Mouse (Mus musculus): ENCODE data around the gene Fiz1. TPM values are rescaled to one million over a fixed set of nuclear protein-coding genes. Genes with fewer than 3 reads are reported as not detected.
A peak's percentile ranks its signal among the peaks of the same experiment; 100 is the strongest.

Gene Fiz1
- total RNA-seq (2015) (35.6 and 39.2 TPM in 2 replicates), total RNA-seq (2017) (17.7 and 24.0 TPM in 2 replicates)

DNA sequence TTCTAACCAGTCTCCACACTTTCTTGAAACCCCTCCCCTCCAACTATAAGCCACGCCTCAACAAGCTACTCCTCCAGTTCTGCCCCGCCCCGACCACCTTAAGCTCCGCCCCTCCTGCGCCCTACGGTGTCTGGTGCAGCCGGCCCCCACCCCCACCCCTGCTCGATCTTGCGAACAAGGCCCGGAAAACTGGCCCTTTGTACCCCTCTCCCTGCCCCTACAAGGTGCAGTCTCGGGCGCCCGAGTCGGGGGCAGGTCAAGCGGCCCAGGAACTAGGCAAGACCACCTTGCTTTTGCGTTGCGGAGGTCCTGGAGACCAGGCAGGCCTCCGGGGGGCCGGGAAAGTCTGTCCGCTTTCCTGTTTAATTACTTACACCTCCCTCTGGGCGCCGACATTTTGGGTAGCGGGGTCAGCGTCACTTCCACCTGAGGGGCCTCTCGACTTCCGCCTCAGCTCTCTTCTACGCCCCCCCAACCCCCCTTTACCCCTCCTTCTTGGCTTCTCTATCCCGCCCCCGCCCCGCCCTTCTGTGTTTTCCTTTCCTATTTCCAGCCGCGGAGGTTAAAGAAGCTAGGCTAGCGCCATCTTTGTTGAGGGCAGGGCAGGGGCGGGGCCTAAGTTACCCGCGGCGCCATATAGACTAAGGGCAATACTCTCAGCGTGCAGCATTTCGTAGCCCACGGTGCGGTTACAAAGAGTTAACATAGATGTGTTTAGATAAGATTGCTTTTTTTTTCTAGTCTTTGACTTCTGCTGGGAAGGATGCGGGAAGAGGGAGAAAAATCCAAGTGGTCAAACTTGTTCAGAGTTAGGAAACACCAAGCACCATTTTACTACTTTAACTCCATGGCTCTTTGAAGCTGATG, at the start of gene Fiz1, which contains the start of gene Zfp524:
Gene Fiz1 (minus strand): TSS at position 447 of the 867 bp plus-strand sequence.
Gene Zfp524 (plus strand): TSS at position 165 of the 867 bp plus-strand sequence.
- ATAC-seq (replicated peaks; ENCODE audit: poor library complexity) = peak; percentile 67

DNA sequence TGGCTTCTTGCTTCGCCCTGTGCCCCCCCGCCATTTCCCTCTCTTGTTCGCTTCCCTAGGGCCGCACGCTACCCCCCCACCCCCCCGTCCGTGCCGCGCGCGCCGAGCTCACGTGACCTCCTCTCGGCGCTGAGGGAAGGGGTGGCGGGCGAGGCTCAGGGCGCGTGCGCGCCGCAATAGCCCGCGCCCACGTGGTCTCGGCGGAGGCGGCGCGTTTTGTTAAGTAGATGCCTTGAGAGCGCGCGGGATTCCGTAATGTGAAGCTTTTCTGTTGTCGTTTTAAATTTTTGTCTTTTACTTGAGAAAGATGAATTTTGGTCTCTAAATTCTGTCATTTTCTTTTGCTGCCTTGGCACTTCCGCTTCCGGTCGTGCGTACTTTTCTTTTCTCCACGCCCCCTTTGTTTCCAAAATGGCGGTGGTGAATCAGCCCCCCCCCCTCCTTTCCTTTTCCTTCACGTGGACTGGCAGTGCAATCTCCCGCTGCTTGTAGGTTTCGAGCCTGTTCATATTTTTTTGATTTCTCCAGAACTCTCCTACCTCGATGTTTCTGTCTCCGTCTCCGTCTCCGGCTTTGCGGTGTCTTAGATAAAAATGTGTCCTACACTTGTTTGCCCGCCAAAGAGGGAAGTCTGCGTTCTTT, 48.0 kb upstream of the Fiz1 start:
- peak; percentile 15; the same call in 1 of the 2 replicates for ATAC-seq (replicated peaks; ENCODE audit: poor library complexity)

DNA sequence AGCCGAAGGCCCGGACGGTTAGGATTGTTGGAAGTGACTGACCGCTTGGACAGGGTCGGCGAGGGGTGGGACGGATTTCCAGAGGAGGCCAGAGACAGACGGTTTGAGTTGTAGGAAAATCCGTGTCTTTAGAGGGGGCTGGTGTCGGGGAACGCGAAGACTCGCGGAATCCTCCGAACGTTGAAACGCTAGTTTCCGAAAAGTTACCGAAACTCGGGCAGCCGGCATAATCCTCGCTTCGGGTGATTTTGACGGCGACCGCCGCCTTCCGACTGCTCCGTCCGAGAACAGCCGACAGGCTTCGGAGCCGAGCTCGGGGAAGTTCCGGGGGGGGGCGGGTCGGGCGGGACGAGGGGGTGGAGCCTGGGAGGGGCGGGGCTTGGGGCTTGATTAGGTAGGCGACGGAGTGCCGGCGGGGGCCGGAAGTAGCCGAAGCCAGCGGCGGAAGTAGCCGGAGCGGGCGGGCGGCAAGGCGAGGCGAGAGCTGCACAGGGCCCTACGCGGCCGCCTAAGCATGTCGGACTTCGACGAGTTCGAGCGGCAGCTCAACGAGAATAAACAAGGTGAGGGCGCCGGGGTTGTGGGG, 47.4 kb upstream of the Fiz1 start, which contains the start of gene U2af2:
Gene U2af2 (plus strand): TSS at position 370 of the 586 bp plus-strand sequence.
- ATAC-seq (replicated peaks; ENCODE audit: poor library complexity) = peak; percentile 33

DNA sequence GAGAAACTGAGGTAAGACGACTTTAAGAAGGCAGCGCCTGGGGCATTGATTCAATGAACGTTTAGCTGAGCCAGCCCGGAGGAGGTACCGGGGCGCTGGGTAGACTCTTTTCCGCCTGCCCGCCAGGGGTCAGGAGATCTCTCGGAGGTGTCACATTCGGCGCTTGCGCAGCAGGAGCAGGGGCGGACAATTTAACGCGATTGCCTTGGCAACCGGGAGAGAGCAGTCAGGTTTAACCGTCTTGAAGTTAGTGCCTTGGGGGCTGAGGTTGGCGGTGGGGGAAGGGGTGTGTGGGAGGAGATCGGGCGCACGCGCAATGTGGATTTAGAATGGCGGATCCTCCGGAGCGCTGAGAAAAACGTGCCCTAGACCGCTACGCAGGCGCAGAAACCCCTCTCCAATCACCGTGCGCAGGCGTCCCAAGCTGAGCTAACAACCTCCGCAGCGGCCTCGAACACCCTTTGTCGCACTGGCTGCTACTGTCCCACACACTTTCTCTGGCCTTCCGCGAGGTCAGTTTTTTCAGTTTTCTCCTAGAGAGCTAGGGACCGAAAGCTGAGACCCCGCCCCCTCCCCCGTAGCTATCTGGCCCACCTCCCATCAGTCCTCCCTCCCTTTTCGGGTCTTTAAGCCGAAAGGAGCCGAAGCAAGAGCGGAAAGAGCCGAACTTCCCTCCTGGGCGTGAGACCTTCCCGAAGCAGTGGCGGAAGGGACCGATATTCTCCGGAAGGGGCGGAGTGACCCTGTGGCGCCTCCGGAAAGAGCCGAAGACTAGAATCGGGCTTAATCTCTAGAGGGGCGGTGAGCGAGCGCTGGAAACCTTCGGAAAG, 46.7 kb upstream of the Fiz1 start:
- ATAC-seq (replicated peaks; ENCODE audit: poor library complexity) = peak; percentile 63

DNA sequence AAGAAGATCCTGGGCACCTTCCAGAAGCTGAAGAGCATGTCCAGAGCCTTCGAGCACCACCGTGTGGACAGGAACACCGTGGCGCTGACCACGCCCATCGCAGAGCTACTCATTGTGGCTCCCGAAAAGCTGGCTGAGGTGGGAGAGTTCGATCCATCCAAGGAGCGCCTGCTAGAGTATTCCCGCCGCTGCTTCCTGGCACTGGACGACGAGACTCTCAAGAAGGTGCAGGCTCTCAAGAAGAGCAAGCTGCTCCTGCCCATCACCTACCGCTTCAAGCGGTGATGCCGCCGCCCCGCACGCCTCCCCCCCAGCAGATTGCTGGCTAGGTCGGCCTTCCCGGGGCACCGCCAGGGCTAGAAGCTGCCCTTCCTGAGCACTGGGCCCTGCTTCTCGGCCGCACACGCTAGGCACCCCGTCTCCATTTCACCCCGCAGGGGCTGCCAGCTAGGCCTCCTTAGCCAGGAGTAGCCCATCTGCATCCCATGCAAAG, 45.8 kb upstream of the Fiz1 start:
- ATAC-seq (replicated peaks; ENCODE audit: poor library complexity) = peak; percentile 32

DNA sequence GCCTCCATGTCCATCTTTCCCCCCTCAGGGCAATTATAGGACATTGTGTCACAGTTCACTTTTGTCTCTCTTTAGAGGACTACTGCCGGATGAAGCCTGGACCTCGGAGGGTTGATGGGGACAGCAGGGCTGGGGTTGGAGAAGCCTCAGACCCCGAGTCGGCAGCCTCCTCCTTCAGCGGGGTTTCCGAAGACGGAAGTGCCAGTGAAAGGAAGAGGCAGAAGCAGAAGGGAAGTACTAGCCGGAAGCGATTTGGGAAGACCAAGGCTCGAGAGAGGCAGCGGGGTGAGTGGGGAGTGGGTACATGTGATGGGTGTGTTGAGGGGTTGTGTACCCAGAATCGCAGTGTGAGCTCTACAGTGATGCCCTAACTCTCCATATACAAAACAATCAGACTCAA, 44.9 kb upstream of the Fiz1 start:
- ATAC-seq (replicated peaks; ENCODE audit: poor library complexity) = no peak

DNA sequence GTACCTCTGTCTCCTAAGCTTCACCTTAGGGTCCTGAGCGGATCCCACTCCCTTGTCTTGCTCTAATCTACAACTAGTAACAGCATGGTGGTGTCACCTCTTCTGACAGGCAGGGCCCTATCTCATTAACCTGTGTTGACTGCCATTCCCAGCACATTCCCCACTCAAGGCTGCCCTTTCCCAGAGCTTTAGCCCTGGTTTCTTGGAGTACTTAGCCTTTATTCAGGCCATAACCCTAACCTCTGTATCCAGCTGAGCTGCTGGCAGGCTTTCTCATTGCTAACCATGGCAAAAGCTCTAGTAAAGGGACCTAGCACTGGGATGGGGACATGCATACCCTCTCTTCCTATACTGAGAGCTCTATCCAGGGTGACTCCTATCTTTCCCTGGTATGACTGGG, 44.1 kb upstream of the Fiz1 start:
- no peak for ATAC-seq (replicated peaks; ENCODE audit: poor library complexity)

DNA sequence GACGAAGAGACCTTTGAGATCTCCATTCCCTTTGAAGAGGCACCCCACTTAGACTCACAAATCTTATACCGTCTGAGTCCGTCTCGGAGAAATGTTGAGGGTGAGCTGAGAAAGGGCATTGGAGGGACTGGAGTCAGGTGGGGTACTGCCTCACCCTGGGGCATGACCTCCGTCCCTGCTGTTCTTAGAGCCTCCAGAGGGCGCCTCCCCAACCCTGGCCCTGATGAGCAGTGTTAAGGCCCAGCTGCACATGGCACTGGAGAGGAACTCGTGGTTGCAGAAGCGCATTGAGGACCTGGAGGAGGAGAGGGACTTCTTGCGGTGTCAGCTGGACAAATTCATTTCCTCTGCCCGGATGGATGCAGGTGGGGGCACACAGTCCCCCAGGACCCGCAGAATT, 43.3 kb upstream of the Fiz1 start:
- peak; percentile 18 for ATAC-seq (replicated peaks; ENCODE audit: poor library complexity)

DNA sequence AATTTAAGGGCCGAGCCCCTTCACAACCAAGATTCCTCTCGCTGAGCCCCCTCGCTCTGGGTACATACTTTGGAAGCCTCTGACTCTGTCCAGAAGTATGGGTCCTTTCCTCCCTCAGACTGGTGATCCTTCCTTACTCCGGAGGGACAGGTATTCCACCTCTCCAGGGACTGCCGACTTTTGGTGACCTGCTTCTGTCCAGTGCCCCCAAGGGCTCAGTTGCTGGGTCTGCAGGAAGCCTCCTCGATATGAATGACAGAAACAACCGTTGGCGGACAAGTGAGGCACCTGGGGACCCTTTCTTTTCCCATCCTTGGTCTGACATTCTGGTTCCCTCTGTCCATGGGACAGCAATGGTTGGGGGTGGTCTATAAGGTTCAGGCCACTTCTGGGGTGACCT, 42.9 kb upstream of the Fiz1 start:
- no peak for ATAC-seq (replicated peaks; ENCODE audit: poor library complexity)

DNA sequence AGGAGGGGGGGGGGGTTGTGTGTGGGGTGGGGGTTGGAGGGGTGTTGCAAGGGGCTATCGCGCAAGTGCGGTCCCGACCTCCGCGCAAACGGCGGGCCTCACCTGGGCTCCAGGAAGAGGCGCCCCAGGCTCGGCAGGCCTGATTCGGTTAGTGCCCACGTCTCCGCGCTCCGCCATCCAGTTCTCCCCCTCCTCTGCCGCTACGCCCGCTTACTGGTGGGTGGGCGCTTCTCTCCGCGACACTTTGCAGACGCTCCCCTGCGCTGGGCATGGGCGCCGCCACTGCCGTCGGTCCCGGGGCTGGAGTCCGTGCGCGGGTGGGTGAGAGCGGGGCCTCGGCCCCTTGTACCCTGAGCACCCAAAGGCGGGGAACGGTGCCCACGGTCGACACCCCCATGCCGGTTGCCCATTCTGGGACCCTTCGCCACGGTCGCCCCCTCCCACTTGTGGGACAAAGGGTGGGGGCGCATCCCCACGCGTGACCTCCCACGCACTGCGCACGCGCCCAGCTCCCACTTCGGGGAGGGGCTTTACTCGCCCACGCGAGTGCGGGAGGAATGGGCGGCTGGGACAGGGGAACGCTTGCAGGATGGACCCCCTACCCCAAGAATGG, 42.3 kb upstream of the Fiz1 start:
- ATAC-seq (replicated peaks; ENCODE audit: poor library complexity) = no peak

DNA sequence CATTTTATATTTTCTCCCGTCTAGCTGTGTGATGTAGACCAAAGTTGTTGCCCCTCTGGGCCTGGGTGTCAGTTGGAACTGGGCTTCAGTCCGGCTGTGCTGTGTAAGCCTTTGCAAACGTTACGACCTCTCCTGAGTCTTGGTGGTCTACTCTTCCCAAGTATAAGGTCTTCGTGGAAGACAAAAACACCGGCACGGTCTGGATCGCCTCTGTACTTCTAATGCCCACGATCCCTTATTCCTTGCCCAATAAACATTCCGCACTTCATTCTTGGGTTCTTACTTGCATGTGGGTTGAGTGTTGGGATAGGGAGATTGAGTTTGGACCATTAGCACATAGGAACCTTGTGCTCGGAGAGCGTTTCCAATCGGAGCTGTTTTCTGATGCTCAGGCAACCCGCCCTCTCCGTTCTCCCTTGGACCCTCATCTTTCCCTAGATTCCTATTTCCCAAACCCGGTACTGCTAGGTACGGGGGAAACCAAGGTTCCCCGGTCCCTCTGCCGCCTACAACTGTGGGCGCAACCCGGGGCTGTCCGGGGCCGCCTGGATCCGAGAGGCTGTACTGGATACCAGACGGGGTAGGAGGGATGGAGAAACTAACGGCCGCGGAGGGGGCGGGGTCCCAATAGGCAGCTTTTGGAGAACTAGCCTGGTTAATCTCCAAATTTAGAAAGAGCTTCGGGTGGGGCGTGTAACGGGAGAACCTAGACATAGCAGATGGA, 39.1 kb upstream of the Fiz1 start:
- ATAC-seq (replicated peaks; ENCODE audit: poor library complexity) = peak; percentile 6; the same call in 1 of the 2 replicates

DNA sequence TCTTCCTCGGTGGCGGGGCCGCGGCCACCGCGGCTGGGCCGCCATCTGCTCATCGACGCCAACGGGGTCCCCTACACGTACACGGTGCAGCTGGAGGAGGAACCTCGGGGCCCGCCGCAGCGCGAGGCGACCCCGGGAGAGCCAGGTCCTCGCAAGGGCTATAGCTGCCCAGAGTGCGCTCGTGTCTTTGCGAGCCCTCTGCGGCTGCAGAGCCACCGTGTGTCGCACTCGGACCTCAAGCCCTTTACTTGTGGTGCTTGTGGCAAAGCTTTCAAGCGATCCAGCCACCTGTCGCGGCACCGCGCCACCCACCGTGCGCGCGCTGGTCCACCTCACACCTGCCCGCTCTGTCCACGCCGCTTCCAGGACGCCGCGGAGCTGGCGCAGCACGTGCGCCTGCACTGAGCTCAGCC, 38.4 kb upstream of the Fiz1 start:
- no peak for ATAC-seq (replicated peaks; ENCODE audit: poor library complexity)

DNA sequence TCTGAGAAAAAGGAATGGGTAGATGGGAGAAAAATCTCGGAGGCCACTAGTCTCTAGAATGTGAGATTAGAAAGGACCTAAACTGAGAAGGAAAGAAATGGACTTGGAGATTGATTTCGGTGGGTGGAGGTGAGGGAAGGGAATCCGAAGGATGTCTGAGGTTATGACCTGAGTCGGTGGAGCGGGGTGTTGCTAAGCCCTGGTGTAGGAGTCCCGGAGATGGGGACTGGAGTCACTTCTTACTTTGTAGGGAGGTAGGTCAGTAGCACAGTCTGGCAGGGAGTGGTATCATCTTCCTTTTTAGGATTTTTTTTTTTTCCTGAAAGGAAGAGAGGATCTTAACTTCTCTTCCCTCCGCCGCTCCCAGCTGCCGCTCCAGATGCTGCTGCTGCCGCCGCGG, 37.9 kb upstream of the Fiz1 start:
- no peak for ATAC-seq (replicated peaks; ENCODE audit: poor library complexity)

DNA sequence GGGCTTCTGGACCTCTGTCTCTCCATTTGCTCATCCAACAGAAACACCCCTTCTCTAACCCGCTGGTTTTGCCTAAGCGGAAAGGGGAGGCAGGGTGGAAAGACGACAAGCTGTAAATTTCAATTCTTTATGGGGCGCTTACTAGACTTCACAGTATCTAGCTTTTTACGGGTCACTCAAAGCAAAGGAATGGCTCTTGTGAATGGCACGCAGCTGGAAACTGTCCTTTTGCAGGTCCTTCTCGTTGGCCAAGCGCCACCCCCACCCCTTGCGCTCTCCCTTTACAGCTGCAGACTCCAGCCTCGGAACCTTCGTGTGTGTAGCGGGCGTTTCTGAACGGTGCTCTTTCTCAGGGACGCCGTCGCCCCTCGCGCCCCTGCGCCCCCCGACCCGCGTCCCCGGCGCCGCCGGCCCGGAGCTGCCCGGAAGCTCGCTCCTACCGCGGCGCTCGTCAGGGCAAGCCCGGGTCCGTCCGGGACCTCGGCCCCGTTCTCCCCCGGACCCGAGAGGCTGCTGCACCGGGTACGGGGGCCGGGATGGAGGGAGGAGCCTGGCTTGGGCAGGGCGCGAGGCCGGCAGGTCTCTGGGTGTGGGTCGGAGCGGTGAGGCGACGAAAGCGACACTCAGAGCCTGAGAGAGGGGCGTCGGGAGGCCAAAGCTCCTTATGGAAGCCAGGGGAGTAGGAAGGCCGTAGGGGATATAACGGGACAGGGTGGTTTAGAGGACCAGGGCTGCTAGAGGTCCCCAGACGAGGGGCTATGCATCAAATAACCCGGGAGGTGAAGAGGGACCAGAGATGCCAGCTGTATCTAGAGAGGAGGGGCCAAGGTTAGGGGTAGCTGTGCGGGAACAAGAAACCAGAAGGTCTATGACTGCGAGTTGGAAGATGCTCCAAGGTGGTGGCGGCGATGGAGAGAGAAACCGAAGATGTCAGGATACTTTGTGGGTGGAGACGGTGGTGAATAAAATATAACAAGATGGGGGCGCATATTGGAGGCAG, 37.0 kb upstream of the Fiz1 start, which contains the start of gene Zfp580:
Gene Zfp580 (plus strand): TSS at position 346 of the 1,000 bp plus-strand sequence.
- ATAC-seq (replicated peaks; ENCODE audit: poor library complexity) = peak; percentile 54

DNA sequence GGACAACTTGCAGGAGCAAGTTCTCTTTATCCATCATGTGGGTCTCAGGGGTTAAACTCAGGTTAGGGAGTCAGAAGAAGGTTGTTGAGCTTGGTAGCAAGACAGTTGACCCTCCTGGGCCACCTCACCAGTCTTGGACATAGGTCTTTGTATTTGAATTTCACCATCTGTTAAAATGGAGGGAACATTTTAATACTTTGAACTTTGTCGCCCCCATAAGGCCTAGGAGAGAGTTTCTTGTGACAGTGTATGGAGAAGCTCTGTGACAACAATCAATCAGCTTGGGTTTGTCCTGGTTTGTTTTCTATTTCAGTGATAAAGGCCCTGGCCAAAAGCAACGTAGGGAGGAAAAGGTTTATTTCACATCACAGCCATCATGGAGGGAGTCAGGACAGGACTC, 32.8 kb upstream of the Fiz1 start:
- peak; percentile 67 for ATAC-seq (replicated peaks; ENCODE audit: poor library complexity)

DNA sequence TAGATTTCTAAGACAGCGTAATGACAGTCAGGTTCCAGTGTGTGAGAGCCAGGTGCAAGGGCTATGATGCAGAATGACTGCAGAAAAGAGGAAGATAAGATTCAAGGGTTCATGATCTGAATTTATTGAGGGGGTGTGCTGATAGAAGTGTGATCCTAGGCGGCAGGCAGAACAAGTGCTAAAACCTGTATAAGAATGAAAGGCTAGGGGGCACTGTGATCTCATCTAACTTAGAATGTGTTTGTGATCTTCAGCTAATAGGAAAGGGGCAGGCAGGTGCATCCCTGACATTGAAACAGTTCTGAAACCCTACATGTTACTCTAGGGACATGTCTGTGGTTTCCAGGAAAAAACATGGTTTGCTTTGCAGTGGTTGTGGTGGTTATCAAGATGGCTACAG, 31.6 kb upstream of the Fiz1 start:
- ATAC-seq (replicated peaks; ENCODE audit: poor library complexity) = 0 out of 2 replicates have a peak, but pooled peaks have one; percentile 24

DNA sequence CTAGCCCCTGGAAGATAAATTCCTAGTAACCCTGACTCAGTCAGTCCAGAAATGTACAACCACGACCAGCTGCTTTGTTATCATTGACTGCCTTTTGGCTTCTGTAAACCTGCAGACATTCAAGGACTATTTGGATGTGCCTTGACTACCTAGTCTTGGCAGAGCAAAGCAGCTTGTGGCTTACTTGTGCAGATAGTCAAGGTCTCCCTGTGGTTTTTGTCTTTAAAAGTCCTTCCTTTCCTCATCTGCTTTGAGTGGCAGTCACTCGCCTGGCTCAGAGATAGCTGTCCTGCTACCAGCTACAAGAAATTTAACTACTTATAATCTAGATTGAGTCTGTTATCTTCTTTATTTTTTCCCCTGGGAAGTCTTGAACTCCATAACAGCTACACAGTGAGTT, 30.5 kb upstream of the Fiz1 start:
- ATAC-seq (replicated peaks; ENCODE audit: poor library complexity) = peak; percentile 42

DNA sequence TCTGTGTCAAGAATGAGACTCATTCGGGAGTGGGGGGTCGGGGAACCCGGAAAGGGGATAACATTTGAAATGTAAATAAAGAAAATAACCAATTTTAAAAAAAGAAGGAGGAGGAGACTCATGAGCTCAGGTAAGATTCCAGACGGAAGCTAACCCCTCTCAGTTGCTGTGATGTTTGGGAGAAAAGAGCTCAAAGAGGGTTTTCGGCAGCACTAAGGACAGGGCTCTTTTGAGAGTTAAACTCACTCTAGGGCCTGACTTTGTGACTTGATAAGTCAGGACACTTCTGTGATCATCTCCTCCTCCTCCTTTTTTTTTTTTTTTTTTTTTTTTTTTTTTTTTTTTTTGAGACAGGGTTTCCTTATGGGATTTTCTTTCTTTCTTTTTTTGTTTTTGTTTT, 24.4 kb upstream of the Fiz1 start:
- ATAC-seq (replicated peaks; ENCODE audit: poor library complexity) = no peak

Measured in megakaryocyte progenitor cell, adult 5-6 weeks (primary cell).